Mouse (Mus musculus) erythroblast, embryonic 14.5 days (primary cell): ENCODE measurements around the gene Setd4.

ENCODE experiments used
- GATA1 ChIP-seq: IDR thresholded peaks from 2 replicates; pipeline ENCODE4 v1.6.1; 2012; ENCODE audit warnings: low read length, inconsistent platforms, mixed read lengths
- TAL1 ChIP-seq: IDR thresholded peaks from 3 replicates; pipeline ENCODE4 v1.6.1; 2012; ENCODE audit warnings: low read length, inconsistent platforms, mixed read lengths

GRCm38 (mm10) chr16:93597551-93597950 lies 6.3 kb downstream of the Setd4 start:
- no peak for TF ChIP-seq TAL1
- TF ChIP-seq GATA1 = no peak
